Mouse (Mus musculus) embryonic facial prominence, embryonic 14.5 days (tissue): ENCODE results near the gene Ptprg. TPM values are rescaled to one million over a fixed set of nuclear protein-coding genes. Genes with fewer than 3 reads are reported as not detected.
A peak's percentile ranks its signal among the peaks of the same experiment; 100 is the strongest.

Experiments used
- ATAC-seq: fragments of 200-750 bp; cut with Nextera tagmentation; 2 replicates; pipeline ENCODE4 v1.8.0; 2017; ENCODE audit warnings: low read depth, moderate number of reproducible peaks, moderate TSS enrichment
- DNase-seq: peaks from one replicate; pipeline ENCODE4 v3.0.0-alpha.2; 2015; ENCODE audit warnings: low spot score
- H3K27ac ChIP-seq: fragments of 300-500 bp; sonication (generic); replicated peaks from 2 replicates; pipeline ENCODE4 v1.5.1; 2014; ENCODE audit warnings: low read depth, mild to moderate bottlenecking, low read length, moderate library complexity
- H3K27me3 ChIP-seq: fragments of 300-500 bp; sonication (generic); replicated peaks from 2 replicates; pipeline ENCODE4 v1.6.1; 2014; ENCODE audit warnings: low read length; ENCODE audit not compliant: control insufficient read depth, insufficient read depth
- H3K36me3 ChIP-seq: fragments of 300-500 bp; sonication (generic); 2 replicates; pipeline ENCODE4 v1.6.1; 2014; ENCODE audit warnings: low read length, mixed read lengths; ENCODE audit not compliant: control insufficient read depth, insufficient read depth
- H3K4me1 ChIP-seq: fragments of 300-500 bp; sonication (generic); 2 replicates; pipeline ENCODE4 v1.6.1; 2014; ENCODE audit warnings: antibody characterized with exemption, low read length; ENCODE audit not compliant: control insufficient read depth, insufficient read depth
- H3K4me2 ChIP-seq: fragments of 300-500 bp; sonication (generic); 2 replicates; pipeline ENCODE4 v1.6.1; 2014; ENCODE audit warnings: low read depth, mild to moderate bottlenecking, low read length, moderate library complexity, mixed read lengths
- H3K4me3 ChIP-seq: fragments of 300-500 bp; sonication (generic); 2 replicates; pipeline ENCODE4 v1.5.1; 2014; ENCODE audit warnings: low read depth, mild to moderate bottlenecking, low read length
- H3K9ac ChIP-seq: fragments of 300-500 bp; sonication (generic); 2 replicates; pipeline ENCODE4 v1.6.1; 2014; ENCODE audit warnings: low read depth, mild to moderate bottlenecking, low read length, moderate library complexity, mixed read lengths
- H3K9me3 ChIP-seq: fragments of 300-500 bp; sonication (generic); 2 replicates; pipeline ENCODE4 v1.6.1; 2016; ENCODE audit warnings: low read length; ENCODE audit not compliant: control insufficient read depth
- WGBS: fragments of 180-500 bp; shearing (Covaris S2); extraction: QIAGEN DNeasy Blood & Tissue Kit; methylation state at CpG from one replicate; pipeline ENCODE4 v1.1.7; 2014; 5-methylcytosine and 5-hydroxymethylcytosine counted together
- polyA plus RNA-seq: library from polyadenylated mRNA; unstranded; fragments of >200 nt; fragmentation: Nextera tagmentation; extraction: Ambion mirVana; gene quantifications from 2 replicates; pipeline ENCODE4 v1.2.1, GENCODE M21; 2014

The Ptprg gene
- polyA plus RNA-seq, 1 experiment from 2014 or later = 23.5 TPM

DNA sequence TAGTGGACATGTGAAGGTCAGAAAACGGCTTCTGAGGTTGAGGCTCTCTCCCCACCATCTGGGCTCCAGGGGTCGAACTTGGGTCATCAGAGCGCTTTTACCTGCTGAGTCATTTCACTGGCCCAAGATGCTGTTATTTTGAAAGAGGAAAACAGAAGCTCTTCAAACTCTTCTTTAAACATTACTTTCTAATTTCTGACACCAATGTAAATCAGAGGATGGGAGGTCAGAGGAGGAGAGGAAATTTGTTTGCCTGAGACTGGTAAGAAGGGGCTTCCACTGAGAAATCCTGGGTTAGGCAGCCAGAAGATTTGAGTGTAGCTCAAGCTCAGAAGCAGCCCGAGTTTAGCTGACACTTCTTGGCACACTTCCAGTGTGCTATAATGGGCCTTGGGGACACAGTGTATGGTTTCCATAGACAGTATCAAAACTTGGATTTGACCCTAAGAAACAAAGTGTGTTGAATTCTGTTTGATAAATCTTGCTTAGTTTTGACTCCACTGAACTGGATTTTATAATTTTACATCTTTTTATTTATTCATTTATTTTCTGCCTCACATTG lies 221.2 kb downstream of the Ptprg start:
- H3K36me3 ChIP-seq = no peaks in the 10 kb centered on the region
- H3K4me2 ChIP-seq = no peak overlapping the region
- peak; percentile 64; the same call in 1 of the 2 replicates for ATAC-seq
- H3K9me3 ChIP-seq = no peaks in the 10 kb centered on the region
- peak; percentile 79 for DNase-seq
- H3K4me3 ChIP-seq = no peak overlapping the region
- no peak overlapping the region for H3K27ac ChIP-seq
- H3K9ac ChIP-seq = no peak overlapping the region
- WGBS = 36% methylated on average over 4 of the region's 4 CpGs
- H3K4me1 ChIP-seq = peaks cover 23% of the 10 kb centered on the region
- H3K27me3 ChIP-seq = no peaks in the 10 kb centered on the region

- Histone ChIP-seq H3K4me2 (peak overlapping the region; percentile 20; the same call in 1 of the 2 replicates), H3K9ac (peak overlapping the region; percentile 36), H3K4me3 (no peak overlapping the region), H3K4me1 (peaks cover 23% of the 10 kb centered on the region), H3K27ac (peak overlapping the region; percentile 58), H3K9me3 (no peaks in the 10 kb centered on the region), H3K27me3 (no peaks in the 10 kb centered on the region), H3K36me3 (no peaks in the 10 kb centered on the region)
- ATAC-seq = peak; percentile 70
- 9% methylated on average over 11 of the region's 11 CpGs for WGBS
- DNase-seq = peak; percentile 82
Measured at GRCm38 (mm10) chr14:11775204-11775603, 221.9 kb downstream of the Ptprg start.

DNA sequence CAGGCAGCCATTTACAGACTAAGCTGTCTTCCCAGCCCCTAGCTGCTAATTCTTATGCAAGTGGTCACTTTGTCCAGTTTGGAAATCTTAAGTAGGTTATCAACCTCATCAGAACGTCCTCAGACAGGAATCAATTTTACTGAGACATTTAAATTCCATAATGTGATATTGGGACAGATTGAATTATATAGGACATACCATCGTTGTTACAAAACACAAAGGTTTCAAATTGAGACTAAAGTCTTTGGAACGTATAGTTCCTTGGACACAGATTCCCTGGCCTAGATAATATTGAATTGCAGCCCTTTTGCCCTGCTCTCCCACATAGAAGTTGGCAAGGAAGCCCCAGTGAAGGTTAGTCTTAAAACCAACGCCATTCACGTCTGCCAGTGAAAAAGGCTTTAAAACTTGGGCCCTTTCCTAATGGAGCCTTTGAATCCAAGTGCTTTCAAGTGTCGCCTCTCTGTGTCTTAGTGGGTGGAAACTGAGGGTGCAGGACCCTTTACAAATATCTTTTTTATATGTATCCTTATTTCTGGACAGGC lies 222.7 kb downstream of the Ptprg start:
- Histone ChIP-seq H3K4me2 (no peak overlapping the region), H3K36me3 (no peaks in the 10 kb centered on the region), H3K27me3 (no peaks in the 10 kb centered on the region), H3K9me3 (no peaks in the 10 kb centered on the region), H3K9ac (no peak overlapping the region), H3K4me1 (peaks cover 19% of the 10 kb centered on the region), H3K4me3 (no peak overlapping the region), H3K27ac (no peak overlapping the region)
- 80% methylated on average over 6 of the region's 6 CpGs for WGBS
- ATAC-seq (no peak), DNase-seq (no peak)

DNA sequence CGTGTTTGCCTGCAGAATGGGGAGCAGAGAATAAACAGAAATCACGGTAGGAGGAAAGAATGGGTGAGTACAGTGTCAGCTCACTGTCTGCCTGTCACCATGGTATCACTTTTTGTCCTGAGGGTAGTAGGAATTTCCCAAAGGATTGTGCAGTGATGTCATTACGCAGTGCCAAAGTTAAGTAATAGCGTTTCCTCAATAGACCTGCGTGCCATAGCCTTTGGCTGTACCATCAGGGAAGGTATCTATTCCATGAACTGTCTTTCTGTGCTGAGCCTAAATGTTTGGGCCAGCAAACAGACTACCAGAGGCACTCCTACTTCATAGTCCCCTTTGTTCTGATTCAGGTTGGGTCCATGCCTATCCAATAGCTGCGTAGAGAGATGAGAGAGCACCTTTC lies 223.2 kb downstream of the Ptprg start:
- ATAC-seq = no peak
- Histone ChIP-seq H3K36me3 (no peaks in the 10 kb centered on the region), H3K27me3 (no peaks in the 10 kb centered on the region), H3K4me1 (peaks cover 19% of the 10 kb centered on the region), H3K9ac (no peak overlapping the region), H3K4me3 (no peak overlapping the region), H3K4me2 (no peak overlapping the region), H3K9me3 (no peaks in the 10 kb centered on the region), H3K27ac (no peak overlapping the region)
- 90% methylated on average over 6 of the region's 6 CpGs for WGBS
- no peak for DNase-seq

DNA sequence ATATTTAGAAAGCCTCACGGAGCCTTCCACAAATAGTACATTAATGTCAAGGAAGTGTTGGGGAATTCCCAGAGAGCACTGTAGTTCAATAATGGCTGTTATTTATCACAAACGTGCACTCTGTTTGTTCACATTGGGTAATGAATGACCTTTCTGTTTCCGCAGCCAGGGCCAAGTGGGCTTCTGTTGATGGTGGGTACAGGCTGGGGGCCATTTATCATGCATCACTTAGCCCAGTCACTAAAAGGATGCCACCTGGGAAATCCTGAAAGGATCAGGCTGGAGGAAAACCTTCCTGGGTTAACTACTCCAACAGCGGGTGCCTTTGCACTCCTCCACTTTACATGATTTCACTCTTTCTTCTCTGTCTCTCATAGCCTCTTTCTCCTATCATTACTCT lies 237.9 kb downstream of the Ptprg start:
- Histone ChIP-seq H3K9ac (no peak overlapping the region), H3K9me3 (no peaks in the 10 kb centered on the region), H3K27me3 (no peaks in the 10 kb centered on the region), H3K4me1 (no peaks in the 10 kb centered on the region), H3K27ac (no peak overlapping the region), H3K4me3 (no peak overlapping the region), H3K4me2 (no peak overlapping the region), H3K36me3 (no peaks in the 10 kb centered on the region)
- DNase-seq = no peak
- whole genome bisulfite sequencing = 70% methylated on average over 4 of the region's 4 CpGs
- no peak for ATAC-seq

DNA sequence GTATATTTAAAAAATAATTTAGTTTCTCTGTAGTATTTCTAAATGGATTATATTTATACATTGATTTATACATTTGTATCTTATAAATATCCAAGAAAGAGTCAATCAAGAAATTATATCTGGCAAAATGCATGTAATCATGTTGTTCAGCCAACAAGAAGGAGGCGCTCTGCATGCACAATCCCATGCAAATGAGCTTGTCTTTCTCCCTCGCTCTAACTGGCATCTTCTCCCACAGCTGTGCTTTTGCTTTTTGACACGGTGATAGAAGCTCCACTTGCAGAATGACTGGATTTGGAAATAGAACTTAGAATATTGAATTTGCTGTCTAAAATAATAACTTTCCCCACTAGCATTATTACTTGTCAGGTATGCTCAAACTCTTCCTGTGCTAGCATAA lies 240.5 kb downstream of the Ptprg start:
- no peak for DNase-seq
- Histone ChIP-seq H3K9ac (no peak overlapping the region), H3K4me2 (no peak overlapping the region), H3K4me1 (no peaks in the 10 kb centered on the region), H3K36me3 (no peaks in the 10 kb centered on the region), H3K27ac (no peak overlapping the region), H3K4me3 (no peak overlapping the region), H3K9me3 (no peaks in the 10 kb centered on the region), H3K27me3 (no peaks in the 10 kb centered on the region)
- 84% methylated on average over 3 of the region's 3 CpGs for WGBS
- no peak for ATAC-seq

DNA sequence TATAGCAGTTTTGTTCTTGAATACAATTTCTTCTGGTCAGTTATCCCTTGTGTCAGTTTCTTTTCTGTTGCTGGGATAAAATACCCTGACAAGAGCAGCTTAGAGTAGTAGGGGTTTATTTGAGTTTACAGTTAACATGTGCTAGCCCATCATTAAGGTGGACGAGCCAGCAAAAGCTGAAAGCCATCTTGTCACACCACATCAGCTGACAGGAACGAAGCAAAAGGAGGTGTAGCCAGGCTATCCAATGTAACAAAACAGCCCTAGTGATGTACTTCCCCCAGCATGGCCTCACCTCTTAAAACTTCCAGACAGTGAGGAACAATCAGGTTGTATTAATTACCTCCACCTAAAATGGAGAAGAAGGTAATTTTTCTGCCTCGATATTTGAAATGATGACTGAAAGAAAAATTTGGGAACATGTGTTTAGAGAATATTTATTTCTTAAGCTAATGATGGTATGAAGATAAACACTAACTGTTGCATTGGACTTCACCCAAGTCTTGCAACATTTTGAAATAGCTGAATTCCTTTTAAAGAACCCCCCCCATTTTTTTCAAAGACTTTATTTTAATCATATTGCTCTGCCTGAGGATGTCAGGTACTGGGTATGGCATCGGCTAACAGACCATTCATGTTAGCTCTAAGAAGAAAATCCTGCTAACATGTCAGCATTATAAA lies 249.2 kb downstream of the Ptprg start:
- H3K27me3 ChIP-seq = no peaks in the 10 kb centered on the region
- no peak for ATAC-seq
- H3K27ac ChIP-seq = no peak overlapping the region
- H3K36me3 ChIP-seq = no peaks in the 10 kb centered on the region
- DNase-seq = no peak
- 74% methylated on average over 4 of the region's 4 CpGs for WGBS
- no peak overlapping the region for H3K9ac ChIP-seq
- no peak overlapping the region for H3K4me3 ChIP-seq
- no peaks in the 10 kb centered on the region for H3K9me3 ChIP-seq
- H3K4me2 ChIP-seq = no peak overlapping the region
- no peaks in the 10 kb centered on the region for H3K4me1 ChIP-seq

- Histone ChIP-seq H3K27ac (no peak overlapping the region), H3K4me1 (peaks cover 7% of the 10 kb centered on the region; the same call in 1 of the 2 replicates), H3K36me3 (no peaks in the 10 kb centered on the region), H3K27me3 (no peaks in the 10 kb centered on the region), H3K4me3 (no peak overlapping the region), H3K4me2 (no peak overlapping the region), H3K9ac (no peak overlapping the region), H3K9me3 (no peaks in the 10 kb centered on the region)
- ATAC-seq = no peak
- DNase-seq = no peak
- WGBS = 52% methylated on average over 5 of the region's 5 CpGs
Measured at GRCm38 (mm10) chr14:11806674-11807073, 253.3 kb downstream of the Ptprg start.

- H3K27ac ChIP-seq = no peak overlapping the region
- H3K4me3 ChIP-seq = no peak overlapping the region
- no peaks in the 10 kb centered on the region for H3K36me3 ChIP-seq
- 66% methylated on average over 4 of the region's 4 CpGs for WGBS
- no peak overlapping the region for H3K4me2 ChIP-seq
- peaks cover 7% of the 10 kb centered on the region; the same call in 1 of the 2 replicates for H3K4me1 ChIP-seq
- H3K27me3 ChIP-seq = no peaks in the 10 kb centered on the region
- H3K9me3 ChIP-seq = no peaks in the 10 kb centered on the region
- DNase-seq (no peak), ATAC-seq (no peak)
- no peak overlapping the region for H3K9ac ChIP-seq
Measured at GRCm38 (mm10) chr14:11807465-11807864, 254.1 kb downstream of the Ptprg start.
